7 mouse cellular contexts compared by ENCODE assay signal in genomic region chr6:29396714-29397540, GRCm38 (mm10). TPM values are rescaled to one million over a fixed set of nuclear protein-coding genes. Genes with fewer than 3 reads are reported as not detected.
DNase-seq lines count a peak whose midpoint lies in the region; ATAC-seq lines count a peak whose summit lies in the region.

No protein-coding gene starts in this region.

- H3K4me3 ChIP-seq in embryonic facial prominence, embryonic 15.5 days (replicated peaks) = peak overlapping the region; percentile 75
- H3K4me3 ChIP-seq in limb, embryonic 12.5 days (replicated peaks) = peak overlapping the region; percentile 75

- peak overlapping the region; percentile 55 for H3K9ac ChIP-seq in embryonic facial prominence, embryonic 15.5 days
- peak overlapping the region; percentile 77 for H3K9ac ChIP-seq in limb, embryonic 12.5 days (replicated peaks)

- intact Hi-C loops in left cerebral cortex, postnatal 4 days (cut with DNase I) = loop anchor here (10.0 kb wide), 1 partner anchor 128 kb away; the partner anchor contains the start of gene Irf5

- H3K9me3 ChIP-seq in embryonic facial prominence, embryonic 15.5 days (replicated peaks) = no peaks in the 10 kb centered on the region
- no peaks in the 10 kb centered on the region for H3K9me3 ChIP-seq in limb, embryonic 12.5 days

- 3% methylated on average over 22 of the region's 24 CpGs for WGBS in embryonic facial prominence, embryonic 15.5 days
- WGBS in limb, embryonic 12.5 days = 2% methylated on average over 20 of the region's 24 CpGs

- H3K27ac ChIP-seq in embryonic facial prominence, embryonic 15.5 days (replicated peaks) = peak overlapping the region; percentile 81
- peak overlapping the region; percentile 74 for H3K27ac ChIP-seq in limb, embryonic 12.5 days

- peaks cover 21% of the 10 kb centered on the region for H3K4me1 ChIP-seq in embryonic facial prominence, embryonic 15.5 days
- peaks cover 20% of the 10 kb centered on the region for H3K4me1 ChIP-seq in limb, embryonic 12.5 days (replicated peaks)

- peaks cover 10% of the 10 kb centered on the region; the same call in 1 of the 2 replicates for H3K27me3 ChIP-seq in embryonic facial prominence, embryonic 15.5 days
- peaks cover 16% of the 10 kb centered on the region for H3K27me3 ChIP-seq in limb, embryonic 12.5 days

- ATAC-seq in embryonic facial prominence, embryonic 15.5 days (ENCODE audit: insufficient number of reproducible peaks, low FRiP score, low TSS enrichment, low read depth) = peak; percentile 61; the same call in 1 of the 2 replicates
- ATAC-seq in limb, embryonic 12.5 days (ENCODE audit: insufficient number of reproducible peaks, insufficient read depth, low FRiP score, low TSS enrichment, low read depth) = peak; percentile 83

- H3K4me2 ChIP-seq in embryonic facial prominence, embryonic 15.5 days (replicated peaks) = peak overlapping the region; percentile 87
- H3K4me2 ChIP-seq in limb, embryonic 12.5 days = peak overlapping the region; percentile 88

- H3K36me3 ChIP-seq in embryonic facial prominence, embryonic 15.5 days = no peaks in the 10 kb centered on the region
- H3K36me3 ChIP-seq in limb, embryonic 12.5 days = peaks cover 21% of the 10 kb centered on the region

- DNase-seq in left cerebral cortex, postnatal 4 days = peak; percentile 28
- DNase-seq in left cerebral cortex, adult 9 months (ENCODE audit: low spot score in 2 of 2) = no peak
- peak; percentile 40 for DNase-seq in brain, adult 2 months (ENCODE audit: low read depth, low spot score)
- peak; percentile 39 for DNase-seq in right cerebral cortex, postnatal 4 days
- DNase-seq in adrenal gland, adult 18-20 months (ENCODE audit: low spot score in 2 of 2) = no peak

RNA-seq across cellular contexts. Expression of gene Ccdc136, which starts 0.8 kb away (rescaled TPM):
- total RNA-seq in left cerebral cortex, postnatal 4 days (2021) = 10 to 100 TPM; 70.7 to 72.5 TPM
- 23.6 and 24.0 TPM in 2 replicates for polyA plus RNA-seq in embryonic facial prominence, embryonic 15.5 days (2015; fragmentation: Nextera tagmentation; extraction: Ambion mirVana)
- polyA plus RNA-seq in limb, embryonic 12.5 days (2016; fragmentation: Nextera tagmentation; extraction: Ambion mirVana) = 31.8 and 40.1 TPM in 2 replicates
- 1 to 10 TPM; 4.7 to 5.5 TPM for total RNA-seq in adrenal gland, adult 18-20 months (2021)

RNA-seq across cellular contexts. Expression of gene Opn1sw, which starts 8.7 kb away (rescaled TPM):
- under 1 TPM in 1 of 2 experiments, not detected in 1; 0.32 TPM for total RNA-seq in left cerebral cortex, postnatal 4 days (2021)
- polyA plus RNA-seq in embryonic facial prominence, embryonic 15.5 days (2015; fragmentation: Nextera tagmentation; extraction: Ambion mirVana) = 0.85 and 1.2 TPM in 2 replicates
- 0.31 and 1.1 TPM in 2 replicates for polyA plus RNA-seq in limb, embryonic 12.5 days (2016; fragmentation: Nextera tagmentation; extraction: Ambion mirVana)
- total RNA-seq in adrenal gland, adult 18-20 months (2021) = not detected

RNA-seq across cellular contexts. Expression of gene Flnc, which starts 36.1 kb away (rescaled TPM):
- total RNA-seq in left cerebral cortex, postnatal 4 days (2021) = 1 to 10 TPM; 4.7 TPM
- polyA plus RNA-seq in embryonic facial prominence, embryonic 15.5 days (2015; fragmentation: Nextera tagmentation; extraction: Ambion mirVana) = 24.0 and 28.7 TPM in 2 replicates
- polyA plus RNA-seq in limb, embryonic 12.5 days (2016; fragmentation: Nextera tagmentation; extraction: Ambion mirVana) = 10.8 and 13.9 TPM in 2 replicates
- total RNA-seq in adrenal gland, adult 18-20 months (2021) = 1 to 10 TPM; 2.6 to 4.6 TPM

RNA-seq across cellular contexts. Expression of gene Calu, which starts 49.1 kb away (rescaled TPM):
- total RNA-seq in left cerebral cortex, postnatal 4 days (2021) = 100 to 1,000 TPM; 103 to 107 TPM
- 457 and 464 TPM in 2 replicates for polyA plus RNA-seq in embryonic facial prominence, embryonic 15.5 days (2015; fragmentation: Nextera tagmentation; extraction: Ambion mirVana)
- polyA plus RNA-seq in limb, embryonic 12.5 days (2016; fragmentation: Nextera tagmentation; extraction: Ambion mirVana) = 293 and 320 TPM in 2 replicates
- total RNA-seq in adrenal gland, adult 18-20 months (2021) = 100 to 1,000 TPM; 134 to 139 TPM

Comparison
In these comparisons a context has a peak if more than half of its experiments do, and no peak if none do; other contexts are left out.
1. DNase-seq: peak in left cerebral cortex, postnatal 4 days (single experiment), brain, adult 2 months (single experiment) and right cerebral cortex, postnatal 4 days (single experiment); none in left cerebral cortex, adult 9 months (0 of 2) and adrenal gland, adult 18-20 months (0 of 2).
2. RNA of gene Ccdc136, which starts 0.8 kb away (total RNA-seq): 70.7 to 72.5 TPM in left cerebral cortex, postnatal 4 days; 4.7 to 5.5 TPM in adrenal gland, adult 18-20 months; every median in the first group is over 10 times any median in the second.